Mouse (Mus musculus) fat pad, adult 2 months (tissue): ENCODE results near the gene Tgfb2.

Source experiments
- DNase-seq: peaks from one replicate; pipeline ENCODE4 v3.0.0-alpha.2; 2011; ENCODE audit warnings: low read depth, low spot score; ENCODE audit errors: extremely low read depth

The Tgfb2 gene

DNA sequence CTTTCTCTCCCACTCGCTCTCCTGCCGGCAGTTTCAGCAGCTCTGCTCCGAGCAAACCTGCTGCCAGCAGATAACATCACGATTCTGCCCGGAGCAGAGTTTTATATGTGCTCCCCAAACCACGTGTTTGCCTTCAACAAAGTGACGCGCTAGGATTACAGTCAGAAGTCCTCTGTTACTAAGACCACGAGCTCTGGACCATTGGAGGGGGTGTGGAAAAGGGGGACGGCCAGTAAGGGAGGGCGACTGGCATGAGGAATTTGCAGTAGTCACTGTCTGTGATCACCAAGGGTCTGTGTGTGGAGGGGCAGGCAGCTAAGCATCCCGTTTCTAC, at the start of gene Tgfb2:
Gene Tgfb2 (minus strand): TSS at position 75 of the 334 bp plus-strand sequence.
- no peak for DNase-seq

DNA sequence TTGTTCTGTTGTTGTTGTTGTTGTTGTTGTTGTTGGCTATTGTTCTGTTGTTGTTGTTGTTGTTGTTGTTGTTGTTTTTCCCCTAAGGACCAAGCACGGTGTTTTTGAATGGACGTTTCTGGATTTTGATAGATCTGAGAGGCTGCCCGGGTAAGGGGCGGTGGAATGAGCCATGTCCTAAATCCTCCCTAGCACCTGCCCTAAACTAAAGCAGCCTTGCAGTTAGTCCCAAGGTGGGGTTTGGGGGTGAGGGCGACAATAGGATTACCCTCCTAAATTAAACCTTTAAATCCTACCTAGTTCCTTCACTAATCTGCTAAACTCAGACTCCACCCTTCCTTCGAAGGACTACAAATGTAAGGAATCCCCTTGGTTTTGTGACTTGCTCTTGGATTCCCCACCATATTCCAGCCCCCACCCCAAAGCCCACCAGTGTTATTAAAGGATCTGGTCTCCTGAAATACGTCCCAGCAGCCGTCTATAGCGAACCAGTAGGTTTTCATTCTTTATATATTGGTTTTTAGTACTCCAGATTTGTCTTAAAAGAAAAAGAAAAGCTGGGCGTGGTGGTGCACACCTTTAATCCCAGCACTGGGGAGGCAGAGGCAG, 44.0 kb upstream of the Tgfb2 start:
- DNase-seq, result no peak

DNA sequence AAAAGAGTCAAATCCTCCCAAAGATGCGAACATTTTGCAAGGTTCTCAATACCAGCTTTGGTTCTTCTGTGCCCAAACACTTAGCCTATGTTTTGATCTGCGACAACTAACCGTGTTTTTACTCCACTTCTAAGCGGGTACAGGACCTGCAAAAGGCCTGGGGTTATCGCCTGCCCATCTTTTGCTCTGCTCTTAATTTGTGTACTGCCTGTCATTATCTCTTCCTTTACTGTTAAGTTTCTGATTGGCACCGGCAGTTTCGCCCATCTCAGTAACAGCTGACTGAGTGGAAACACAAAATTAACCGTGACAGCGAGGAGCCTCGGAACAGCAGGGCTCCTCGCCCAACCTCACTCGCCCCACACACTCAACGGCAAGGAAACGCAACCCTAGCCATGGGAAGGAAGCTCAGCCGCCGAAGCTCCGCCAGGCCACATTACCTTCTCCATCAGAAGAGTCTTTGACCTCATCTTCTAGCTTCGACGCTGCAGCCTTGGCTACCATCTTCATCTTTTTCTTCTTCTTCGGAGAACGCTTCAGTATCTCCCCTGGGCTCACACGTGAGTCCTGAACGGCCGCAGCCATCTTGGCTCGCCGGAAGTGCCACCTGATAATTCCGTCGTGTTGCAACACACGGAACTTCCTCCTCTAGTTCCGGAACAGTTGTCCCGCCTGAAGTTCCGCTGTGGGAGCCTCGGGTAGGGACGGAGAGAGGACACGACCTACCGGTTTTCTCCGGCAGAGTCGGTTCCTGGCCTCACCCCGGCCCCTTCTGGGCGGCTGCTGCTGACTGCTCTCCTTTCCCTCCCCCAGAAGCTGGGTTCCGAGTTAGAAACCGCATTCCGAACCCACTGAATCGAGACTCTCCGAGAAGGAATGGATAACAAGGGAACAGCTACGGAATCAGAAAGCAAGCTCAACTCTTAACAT, 43.2 kb upstream of the Tgfb2 start, which contains the start of gene Rrp15:
Gene Rrp15 (minus strand): TSS at position 635 of the 930 bp plus-strand sequence.
- peak; percentile 23 for DNase-seq

DNA sequence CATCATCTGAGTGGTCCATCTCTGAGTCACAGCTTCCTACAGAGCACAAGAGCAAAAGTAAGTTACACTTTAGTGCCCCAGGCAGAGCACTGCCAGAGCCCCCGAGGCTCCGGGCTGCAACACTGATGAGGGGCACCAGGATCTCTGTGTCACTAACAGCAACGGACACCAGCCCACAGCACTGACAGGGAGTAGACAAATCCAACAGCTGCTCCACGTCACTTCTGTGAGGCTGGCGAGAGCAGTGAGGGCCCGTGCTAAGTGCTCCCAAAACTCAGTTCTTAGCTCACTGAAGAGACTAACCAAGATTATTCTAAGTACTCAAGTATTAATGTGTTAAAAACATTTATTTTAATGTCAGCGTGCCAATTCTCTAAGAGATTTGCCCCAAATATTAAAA, 34.0 kb upstream of the Tgfb2 start:
- no peak for DNase-seq

DNA sequence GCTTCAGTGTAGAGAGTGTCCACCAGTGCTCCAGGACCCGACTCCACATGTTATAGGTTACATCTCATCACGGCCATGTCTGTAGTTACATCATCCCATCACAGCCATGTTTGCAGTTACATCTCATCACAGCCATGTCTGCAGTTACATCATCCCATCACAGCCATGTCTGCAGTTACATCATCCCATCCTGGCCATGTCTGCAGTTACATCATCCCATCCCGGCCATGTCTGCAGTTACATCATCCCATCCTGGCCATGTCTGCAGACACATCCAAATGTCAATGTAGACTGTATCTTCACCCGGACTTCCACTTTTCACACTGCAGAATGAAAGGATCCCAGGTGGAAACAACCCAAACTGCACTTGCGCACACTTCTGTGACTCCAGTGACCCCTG, 29.7 kb upstream of the Tgfb2 start:
- DNase-seq, result no peak

DNA sequence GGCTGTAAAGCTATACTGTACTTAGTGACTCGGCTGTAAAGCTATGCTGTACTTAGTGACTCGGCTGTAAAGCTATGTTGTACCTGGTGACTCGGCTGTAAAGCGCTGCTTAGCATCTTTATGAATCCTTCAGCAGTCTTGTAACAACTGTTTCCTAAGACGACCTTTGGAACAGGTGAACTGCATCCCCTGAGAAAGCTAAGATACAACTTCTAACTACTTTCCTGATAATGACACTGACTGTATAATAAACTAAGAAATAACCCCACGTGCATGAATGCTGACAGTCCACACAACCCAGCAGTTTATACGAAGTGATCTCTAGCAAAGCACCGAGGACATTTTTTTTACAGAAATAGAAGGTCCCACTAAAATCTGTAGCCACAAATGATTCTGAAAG, 27.3 kb upstream of the Tgfb2 start:
- DNase-seq, result no peak

DNA sequence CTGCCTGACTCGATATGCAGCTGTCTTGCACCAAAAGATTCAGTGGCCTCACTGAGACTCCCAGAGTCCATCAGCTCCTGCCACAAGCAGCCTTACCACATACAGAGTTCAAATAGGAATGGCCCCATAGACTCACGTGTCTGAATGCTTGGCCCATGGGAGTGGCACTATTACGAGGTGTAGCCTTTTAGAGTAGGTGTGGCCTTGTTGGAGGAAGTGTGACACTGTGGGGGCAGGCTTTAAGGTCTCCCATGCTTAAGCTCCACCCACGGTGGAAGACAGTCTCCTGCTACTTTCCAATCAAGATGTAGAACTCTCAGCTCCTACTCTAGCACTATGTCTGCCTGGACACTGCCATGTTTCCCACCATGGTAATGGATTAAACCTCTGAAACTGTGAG, 23.0 kb upstream of the Tgfb2 start:
- no peak for DNase-seq

DNA sequence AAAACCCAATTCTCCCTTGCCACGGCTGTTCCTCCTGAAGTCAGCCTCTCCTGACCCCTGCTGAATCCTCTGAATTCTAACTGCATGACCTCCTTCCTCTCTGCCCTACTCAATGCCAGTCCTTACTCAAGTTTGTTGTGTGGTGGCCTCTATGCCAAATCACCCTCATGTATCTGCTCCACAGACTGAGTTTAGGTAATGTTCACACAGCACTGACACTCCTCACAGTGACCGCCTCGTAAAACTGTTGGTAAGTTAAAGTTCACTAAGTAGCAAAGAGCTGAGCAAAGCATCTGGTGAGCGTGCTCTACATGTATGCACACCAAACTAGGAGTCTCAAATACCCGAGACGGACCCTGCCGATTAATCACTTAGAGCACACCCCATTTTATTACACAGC, 20.3 kb upstream of the Tgfb2 start:
- DNase-seq, result no peak

DNA sequence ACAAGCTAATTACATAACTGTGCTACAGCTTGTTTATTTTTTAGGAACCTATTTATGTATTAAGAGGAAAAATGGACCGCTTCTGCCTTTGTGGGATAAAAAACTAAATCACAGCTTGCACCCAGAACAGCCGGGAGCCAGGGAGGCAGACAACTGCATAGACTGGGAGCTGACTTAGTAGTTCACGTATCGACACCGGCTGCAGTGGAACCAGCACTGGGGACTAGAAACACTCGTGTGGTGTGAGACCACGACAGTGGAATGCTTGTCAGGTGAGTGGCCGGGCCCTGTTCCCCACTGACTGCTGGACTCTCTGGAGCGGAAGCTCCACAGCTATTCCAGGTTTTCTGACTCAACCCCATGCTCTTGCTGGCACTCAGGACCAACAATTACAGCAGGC, 16.5 kb upstream of the Tgfb2 start:
- no peak for DNase-seq

DNA sequence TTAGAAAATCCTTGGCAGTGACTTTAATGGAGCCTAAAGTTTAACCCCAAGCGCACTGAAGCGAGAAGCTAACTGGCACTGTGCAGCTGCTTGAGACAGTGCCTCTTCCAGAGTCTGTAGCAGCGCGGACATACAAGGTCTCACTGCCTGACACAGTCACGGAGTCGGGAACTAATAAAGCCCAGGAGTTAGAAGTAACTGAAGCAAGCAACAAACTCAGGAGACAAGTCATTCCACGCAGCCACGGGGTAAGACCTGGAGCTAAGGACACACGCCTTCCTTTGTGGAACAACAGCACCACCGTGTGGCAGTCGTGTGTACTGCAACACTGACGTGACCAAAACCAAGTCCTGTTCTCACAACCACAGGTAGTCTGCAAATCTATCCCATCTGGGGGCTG, 16.1 kb upstream of the Tgfb2 start:
- DNase-seq, result no peak

DNA sequence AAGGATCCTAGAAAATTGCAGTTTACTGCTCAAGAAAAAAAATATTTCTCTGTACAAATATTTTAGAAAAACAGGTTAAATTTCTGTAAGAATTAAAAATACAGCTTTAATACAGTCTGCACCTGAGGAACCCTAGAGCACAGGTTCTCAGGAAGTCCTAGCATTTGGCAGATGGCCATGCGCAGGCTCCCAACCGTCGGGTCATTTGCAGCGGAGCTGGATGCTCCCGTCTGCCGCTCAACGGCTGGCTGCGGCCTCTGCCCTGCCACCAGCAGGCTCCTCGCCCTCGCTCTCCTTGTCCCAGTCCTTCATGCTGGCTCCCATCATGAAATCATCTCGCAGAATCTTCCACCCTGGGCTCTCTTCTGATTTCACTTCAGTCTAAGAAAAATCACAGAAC, 15.4 kb upstream of the Tgfb2 start:
- DNase-seq, result no peak

DNA sequence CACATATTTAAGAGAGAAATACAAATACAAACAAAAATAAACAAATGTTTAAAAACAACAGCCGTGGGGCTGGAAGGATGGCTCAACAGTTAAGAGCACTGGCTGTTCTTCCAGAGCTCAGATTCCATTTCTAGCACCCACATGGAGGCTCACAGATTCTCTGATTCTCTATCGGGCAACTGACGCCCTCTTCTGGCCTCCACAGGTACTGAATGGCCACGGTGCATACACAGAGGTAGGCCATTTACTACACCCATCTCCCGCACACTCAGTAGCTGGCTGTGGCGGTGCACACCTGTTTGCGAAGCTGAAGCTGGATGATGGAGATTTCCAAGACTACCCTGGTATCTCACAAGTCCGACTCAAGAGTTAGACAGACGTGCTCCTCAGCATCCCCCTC, 13.9 kb upstream of the Tgfb2 start:
- no peak for DNase-seq

DNA sequence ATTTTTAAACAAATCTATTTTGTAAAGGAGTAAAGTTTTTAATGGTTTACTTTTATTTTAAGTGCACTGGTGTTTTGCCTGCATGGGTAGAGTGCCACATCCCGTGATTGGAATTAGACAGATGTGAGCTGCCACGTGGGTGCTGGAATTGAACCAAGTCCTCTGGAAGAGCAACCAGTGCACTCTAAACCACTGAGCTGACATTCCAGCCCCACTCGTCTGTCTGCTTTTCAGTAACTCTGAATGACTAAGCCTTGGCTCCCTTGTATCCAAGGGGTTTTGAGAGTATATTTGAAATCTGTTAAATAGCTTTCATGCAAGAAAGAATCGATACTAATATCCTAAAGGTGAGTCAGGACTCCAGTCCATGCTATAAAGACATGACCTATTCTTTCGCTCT, 13.1 kb upstream of the Tgfb2 start:
- no peak for DNase-seq

DNA sequence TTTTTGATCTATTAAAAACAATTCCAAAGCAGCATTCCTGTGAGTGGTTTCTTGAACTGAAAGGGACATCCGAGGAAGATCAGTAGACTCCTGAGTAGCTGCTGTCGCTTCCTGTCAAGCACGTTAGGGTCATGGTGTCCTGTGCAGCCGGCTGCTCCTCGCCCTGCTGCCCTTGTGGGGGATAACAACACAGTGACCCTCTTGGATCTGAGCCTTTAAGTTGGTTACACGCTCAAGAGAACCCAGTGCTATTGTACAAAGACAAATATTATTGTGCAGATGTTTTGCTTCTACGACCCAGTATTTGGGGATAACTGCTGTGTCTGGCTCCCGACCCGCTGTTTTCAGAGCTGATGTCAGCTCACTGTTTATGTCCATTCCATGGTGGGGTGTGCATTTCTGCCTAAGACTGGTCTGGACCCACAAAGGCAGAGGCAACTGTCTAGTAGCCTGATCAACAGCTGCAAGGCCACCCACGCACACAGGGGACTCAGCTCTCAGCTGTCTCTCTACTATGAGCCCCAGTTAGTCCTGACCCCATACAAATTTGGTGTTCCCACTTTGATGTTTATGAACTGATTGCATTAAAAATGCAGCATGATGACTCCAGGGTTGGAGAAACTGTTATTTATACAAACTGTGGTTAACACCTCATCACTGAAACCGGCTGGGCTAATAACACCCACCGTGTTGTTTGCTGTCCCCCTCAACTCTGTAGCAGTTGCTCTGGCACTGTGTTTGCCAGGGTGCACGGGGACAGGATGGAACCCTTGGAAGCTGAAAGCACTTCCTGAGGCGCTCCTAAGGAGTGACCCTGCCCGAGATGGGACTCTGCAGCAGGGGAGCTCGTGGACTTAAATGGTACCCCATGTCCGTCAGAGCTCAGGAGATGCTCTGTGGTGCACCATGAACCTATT, 9.4 kb upstream of the Tgfb2 start:
- DNase-seq, result no peak

DNA sequence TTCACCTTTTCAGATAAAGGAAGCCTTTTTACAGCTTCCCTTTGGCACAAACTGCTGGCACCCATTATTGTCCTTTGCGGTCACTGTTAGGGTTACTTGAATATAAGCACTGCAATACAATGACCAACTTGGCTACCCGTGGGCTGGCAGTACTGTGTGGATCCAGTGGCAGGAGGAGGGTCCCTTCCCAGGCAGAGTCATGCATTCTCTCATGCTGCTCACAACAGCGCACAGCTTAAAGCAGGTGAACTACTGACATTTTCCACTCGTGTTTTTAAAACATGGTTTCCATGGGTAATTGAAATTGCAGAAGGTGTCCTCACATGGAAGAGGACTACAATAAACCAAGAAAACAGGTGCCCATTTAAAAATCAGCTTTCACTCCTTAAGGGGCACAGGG, 8.4 kb upstream of the Tgfb2 start:
- no peak for DNase-seq

DNA sequence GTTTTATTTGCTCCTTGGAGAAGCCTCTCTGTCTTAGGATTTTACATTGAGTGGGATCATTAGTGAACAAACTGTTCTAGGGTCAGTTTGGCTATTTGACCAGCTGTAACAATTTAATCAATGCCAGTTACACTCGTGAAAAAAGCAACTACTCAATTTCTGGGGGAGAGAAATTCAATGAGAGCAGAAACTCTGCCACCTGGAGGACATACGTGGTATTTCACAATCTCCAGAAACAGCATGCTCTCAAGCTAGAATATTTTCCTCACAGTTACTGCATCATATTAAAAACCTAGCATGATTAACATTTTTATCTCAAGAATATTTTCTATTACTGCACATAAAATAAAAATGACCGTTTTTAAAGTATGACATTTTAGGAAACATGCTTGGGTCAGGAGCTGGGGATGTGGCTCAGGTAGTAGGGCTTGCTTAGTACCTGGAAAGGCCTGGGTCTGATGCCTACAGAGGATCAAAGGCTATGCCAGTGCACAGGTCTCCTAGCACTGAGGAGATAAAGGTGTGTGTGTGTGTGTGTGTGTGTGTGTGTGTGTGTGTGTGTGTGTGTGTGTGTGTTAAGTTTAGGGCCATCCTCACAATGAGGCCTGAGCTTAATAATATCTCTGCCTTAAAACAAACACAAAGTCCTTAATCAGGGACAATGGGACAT, 7.1 kb upstream of the Tgfb2 start:
- no peak for DNase-seq

DNA sequence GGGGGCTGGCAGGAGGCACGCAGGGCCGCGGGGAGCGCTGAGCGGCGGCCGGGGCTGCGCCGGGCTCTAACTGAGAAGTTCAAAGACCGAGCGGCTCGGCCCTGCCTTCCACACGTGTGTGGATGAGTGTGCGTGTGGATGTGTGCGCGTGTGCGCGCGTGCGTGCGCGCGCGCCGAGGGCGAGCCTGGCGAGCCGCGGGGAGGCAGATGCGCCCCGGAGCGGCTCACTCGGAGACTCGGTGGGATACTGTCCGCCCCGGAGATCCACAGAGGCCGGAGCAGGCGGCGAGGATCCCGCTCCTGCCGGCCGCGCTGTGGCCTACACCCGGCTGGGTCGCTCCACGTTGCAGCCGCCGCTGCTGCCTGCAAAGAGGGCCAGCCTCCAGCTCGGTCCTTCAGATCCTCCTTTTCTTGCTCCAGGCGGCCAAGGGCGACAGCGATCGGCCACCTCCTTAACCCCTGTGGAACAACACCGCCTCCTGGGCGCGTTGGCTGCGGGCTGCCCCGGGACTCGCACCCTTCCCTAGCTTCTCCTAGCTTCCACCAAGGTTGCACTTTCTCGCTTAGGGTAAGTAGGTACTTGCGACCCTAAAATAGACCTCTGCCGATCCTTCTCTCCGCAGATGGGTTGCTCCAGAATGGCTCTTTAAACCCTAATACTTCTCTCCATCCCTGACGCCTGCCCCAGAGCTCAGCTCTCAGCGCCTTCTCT, 430 bp downstream of the Tgfb2 start:
- no peak for DNase-seq

DNA sequence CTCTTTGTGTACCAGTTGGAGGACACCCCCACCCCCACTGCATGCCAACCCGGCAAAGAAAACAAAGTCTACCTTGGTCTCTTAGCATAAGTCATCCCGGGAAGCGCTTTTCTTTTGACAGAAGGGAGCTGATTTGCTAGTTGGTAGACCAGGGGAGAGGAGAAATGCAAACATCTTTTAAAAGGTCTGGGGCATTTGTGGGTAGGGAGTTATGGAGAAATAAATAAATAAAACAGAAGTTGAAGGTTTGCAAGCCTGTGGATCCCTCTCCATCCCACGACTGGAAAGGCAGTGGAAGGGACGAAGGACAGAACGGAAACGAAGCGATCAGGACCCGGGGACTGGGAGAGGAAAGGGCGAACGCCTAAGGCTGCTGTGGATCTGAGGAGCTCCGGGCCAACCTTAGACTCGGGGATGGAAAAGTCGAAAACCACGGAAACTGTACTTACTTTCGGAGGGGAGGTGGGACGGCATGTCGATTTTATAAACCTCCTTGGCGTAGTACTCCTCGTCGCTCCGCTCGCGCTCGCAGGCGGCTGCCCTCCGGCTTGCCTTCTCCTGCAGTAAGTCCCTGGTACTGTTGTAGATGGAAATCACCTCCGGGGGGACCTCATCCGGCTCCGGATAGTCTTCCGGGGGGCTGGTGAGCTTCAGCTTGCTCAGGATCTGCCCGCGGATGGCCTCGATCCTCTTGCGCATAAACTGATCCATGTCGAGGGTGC, 1.6 kb downstream of the Tgfb2 start:
- DNase-seq, result no peak

DNA sequence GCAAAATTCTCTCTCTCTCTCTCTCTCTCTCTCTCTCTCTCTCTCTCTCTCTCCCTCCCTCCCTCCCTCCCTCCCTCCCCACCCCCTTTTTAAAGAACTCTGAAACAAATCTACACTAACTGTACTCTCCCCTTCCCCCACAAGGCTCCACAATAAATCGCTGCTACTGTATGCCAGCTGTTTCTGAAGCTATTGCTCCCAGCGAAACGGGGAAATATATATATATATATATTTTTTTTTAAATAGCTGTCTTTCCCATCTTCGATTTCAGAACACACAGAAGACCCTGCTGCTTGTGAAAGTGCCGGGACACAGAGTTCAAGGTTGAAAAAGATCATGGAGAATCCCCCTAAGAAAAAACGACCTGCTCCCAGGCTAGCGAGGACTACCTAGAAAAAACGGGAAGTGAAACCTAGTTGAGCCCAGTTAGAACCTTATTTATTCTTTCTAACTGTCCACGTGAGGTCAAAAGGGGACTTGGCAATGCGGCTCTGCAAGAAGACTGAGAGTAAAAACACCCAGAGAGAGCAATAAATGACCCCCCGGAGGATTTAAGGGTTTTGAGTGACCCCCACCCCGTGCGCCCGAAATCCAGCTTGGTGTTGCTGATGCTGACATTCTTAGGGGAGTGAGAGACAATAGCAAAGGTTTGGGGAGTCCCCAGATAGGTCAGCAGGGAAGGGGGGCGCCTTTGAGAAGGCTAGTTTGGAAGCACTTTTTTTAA, 2.4 kb downstream of the Tgfb2 start:
- no peak for DNase-seq
